Mouse (Mus musculus) small intestine, adult 2 months (tissue): ENCODE measurements around the gene Sf3b1.

ENCODE experiments used
- CTCF ChIP-seq: fragments of 200-500 bp; IDR thresholded peaks from 2 replicates; pipeline ENCODE4 v1.5.1; 2012; ENCODE audit warnings: low read depth, mild to moderate bottlenecking, control low read depth, inconsistent platforms, low read length, moderate library complexity, mixed read lengths; ENCODE audit not compliant: insufficient replicate concordance, insufficient read length; ENCODE audit errors: extremely low read depth
- POLR2A ChIP-seq: fragments of 200-500 bp; IDR thresholded peaks from 2 replicates; pipeline ENCODE4 v1.6.1; 2012; ENCODE audit warnings: low read depth, mild to moderate bottlenecking, control low read depth, inconsistent platforms, low read length, moderate library complexity

DNA sequence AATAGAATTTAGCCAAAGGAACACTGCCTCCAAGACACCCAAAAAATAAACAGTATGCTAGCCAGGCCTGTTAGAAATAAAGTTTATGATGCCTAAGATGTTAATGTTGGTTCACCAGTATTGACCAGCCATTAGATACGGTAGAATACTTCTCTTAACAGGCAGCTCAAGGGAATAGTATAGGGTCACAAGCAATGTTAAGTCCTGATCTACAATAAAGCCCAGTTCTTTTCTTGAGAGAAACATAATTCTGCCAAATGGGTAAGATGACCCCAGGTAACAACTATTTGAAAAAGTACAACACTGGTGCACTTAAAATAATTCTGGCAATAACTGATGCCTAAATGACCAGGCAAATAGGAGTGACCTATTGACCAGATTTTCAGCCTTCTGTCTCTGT, 685 bp upstream of the Sf3b1 start:
- no peak for TF ChIP-seq CTCF
- TF ChIP-seq POLR2A: no peak
